Mouse (Mus musculus): ENCODE results near the gene Ankra2.

DNA sequence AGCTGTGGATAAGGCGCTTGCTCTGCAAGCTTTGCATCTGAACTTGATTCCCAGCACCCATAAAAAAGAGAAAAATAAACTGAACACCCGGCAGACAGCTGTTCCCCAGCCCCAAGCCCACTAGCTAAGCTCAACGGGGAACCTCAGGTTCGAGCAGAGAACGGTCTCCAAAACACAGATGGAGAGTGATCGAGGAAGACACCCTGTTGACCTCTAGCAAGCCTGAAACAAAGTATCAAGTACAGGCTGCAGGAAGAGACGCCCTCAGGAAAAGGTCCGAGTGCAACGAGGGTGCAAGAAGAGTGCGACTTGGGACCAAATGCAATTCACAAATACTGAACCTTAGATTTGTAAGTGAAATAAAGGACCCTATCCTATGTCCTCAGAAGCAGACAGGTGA lies 13.3 kb upstream of the Ankra2 start:
- TF ChIP-seq TAL1 (IDR thresholded peaks at IDR 0.05; ENCODE audit: low read length) = no peak
- TF ChIP-seq GATA1 (IDR thresholded peaks at IDR 0.05; ENCODE audit: low read length) = no peak
